Mouse (Mus musculus): ENCODE results near the gene Nek6. TPM values are rescaled to one million over a fixed set of nuclear protein-coding genes. Genes with fewer than 3 reads are reported as not detected.

Gene Nek6
- polyA plus RNA-seq, 1 experiment from 2014 or later = 117 TPM

DNA sequence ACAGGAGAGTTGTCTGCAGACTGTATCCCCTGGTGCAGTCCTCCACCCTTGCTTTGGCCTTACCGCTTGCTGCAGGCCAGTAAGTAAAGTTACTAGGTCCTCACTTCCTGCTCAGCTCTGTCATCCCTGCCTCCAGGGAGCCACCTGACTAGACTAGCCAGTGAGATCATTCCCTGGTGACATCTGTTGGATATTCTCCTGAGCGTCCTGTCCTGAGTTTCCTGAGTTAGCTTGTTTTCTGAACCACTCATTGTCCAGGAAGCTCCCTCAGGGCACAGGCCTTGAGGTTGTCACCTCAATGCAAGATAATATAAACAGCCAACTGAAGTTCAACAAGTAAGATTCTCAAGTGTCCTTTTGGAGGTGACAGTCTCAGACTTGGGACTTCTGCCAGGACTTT lies 10.9 kb downstream of the Nek6 start:
- H3K4me1 ChIP-seq (ENCODE audit: control insufficient read depth, insufficient read depth, low read length) = no peaks in the 10 kb centered on the region
- ATAC-seq (replicated peaks; ENCODE audit: insufficient number of reproducible peaks, low FRiP score, low TSS enrichment, low read depth) (no peak), DNase-seq (ENCODE audit: low spot score) (no peak)
- H3K9ac ChIP-seq (replicated peaks; ENCODE audit: low read length) = no peak overlapping the region
- H3K27me3 ChIP-seq (ENCODE audit: control insufficient read depth, insufficient read depth, low read length) = no peaks in the 10 kb centered on the region
- H3K4me3 ChIP-seq (ENCODE audit: low read depth, low read length) = no peak overlapping the region
- H3K4me2 ChIP-seq (ENCODE audit: low read depth, low read length) = no peak overlapping the region
- no peaks in the 10 kb centered on the region for H3K36me3 ChIP-seq (replicated peaks; ENCODE audit: control insufficient read depth, insufficient read depth, low read depth, low read length)
- 28% methylated on average over 2 of the region's 2 CpGs for WGBS
- H3K9me3 ChIP-seq (replicated peaks; ENCODE audit: control insufficient read depth, low read length) = no peaks in the 10 kb centered on the region
- no peak overlapping the region for H3K27ac ChIP-seq (replicated peaks; ENCODE audit: low read depth, low read length)

DNA sequence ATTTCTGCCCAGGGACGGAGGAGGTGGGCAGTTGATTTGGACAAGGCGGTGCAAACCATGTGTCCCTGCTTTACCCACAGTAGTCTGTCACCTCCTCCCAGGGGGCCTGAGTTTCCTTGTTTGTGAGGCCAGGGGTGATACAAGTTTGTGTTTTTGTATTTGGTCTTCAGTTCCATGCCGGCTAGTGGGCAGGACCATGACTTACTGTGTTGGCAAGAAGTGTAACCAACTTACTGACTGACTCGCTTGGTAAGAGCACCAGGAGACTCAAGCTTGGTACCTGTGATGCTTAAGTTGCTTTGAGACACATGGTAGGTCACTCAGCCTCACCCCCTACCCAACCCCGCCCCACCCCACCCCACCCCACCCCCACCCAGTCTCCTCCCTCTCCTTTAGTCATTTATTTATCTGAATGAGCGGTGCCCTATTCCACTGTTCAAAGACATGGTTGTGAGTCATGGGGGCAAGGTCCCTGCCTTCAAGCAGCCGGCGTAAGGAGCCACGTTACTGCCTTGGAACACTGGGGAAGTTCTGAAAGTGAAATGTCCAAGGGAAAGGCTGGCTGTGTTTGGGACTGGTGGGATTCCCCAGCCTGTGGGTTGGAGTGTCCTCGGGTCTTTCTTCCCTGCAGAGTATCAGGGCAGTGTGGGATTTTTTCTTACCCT lies 12.5 kb downstream of the Nek6 start:
- H3K36me3 ChIP-seq (replicated peaks; ENCODE audit: control insufficient read depth, insufficient read depth, low read depth, low read length) = no peaks in the 10 kb centered on the region
- no peak overlapping the region for H3K9ac ChIP-seq (replicated peaks; ENCODE audit: low read length)
- no peak overlapping the region for H3K4me3 ChIP-seq (ENCODE audit: low read depth, low read length)
- H3K4me1 ChIP-seq (ENCODE audit: control insufficient read depth, insufficient read depth, low read length) = no peaks in the 10 kb centered on the region
- H3K27ac ChIP-seq (replicated peaks; ENCODE audit: low read depth, low read length) = no peak overlapping the region
- no peak overlapping the region for H3K4me2 ChIP-seq (ENCODE audit: low read depth, low read length)
- ATAC-seq (replicated peaks; ENCODE audit: insufficient number of reproducible peaks, low FRiP score, low TSS enrichment, low read depth) (no peak), DNase-seq (ENCODE audit: low spot score) (no peak)
- no peaks in the 10 kb centered on the region for H3K27me3 ChIP-seq (ENCODE audit: control insufficient read depth, insufficient read depth, low read length)
- 88% methylated on average over 10 of the region's 10 CpGs for WGBS
- H3K9me3 ChIP-seq (replicated peaks; ENCODE audit: control insufficient read depth, low read length) = no peaks in the 10 kb centered on the region

DNA sequence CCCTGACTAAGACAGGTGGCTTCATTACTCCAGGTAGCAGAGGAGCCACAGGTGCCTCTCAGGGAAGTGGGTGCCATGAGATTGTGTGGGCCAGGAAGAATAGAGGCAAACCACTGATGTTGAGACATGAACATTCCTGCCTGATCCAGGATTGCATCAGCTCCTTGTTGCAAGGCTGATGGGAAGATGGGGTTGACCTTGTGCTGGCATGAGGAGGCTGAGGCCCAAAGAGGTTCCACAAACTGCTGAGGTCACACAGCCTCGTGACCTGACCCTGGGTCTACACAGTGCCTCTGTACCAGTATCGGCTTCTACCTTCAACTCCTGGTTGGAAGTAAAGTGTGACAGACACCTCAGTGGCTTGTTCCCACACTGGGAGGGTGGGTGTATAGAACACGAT lies 13.6 kb downstream of the Nek6 start:
- H3K36me3 ChIP-seq (replicated peaks; ENCODE audit: control insufficient read depth, insufficient read depth, low read depth, low read length) = no peaks in the 10 kb centered on the region
- ATAC-seq (replicated peaks; ENCODE audit: insufficient number of reproducible peaks, low FRiP score, low TSS enrichment, low read depth) (no peak), DNase-seq (ENCODE audit: low spot score) (no peak)
- H3K9me3 ChIP-seq (replicated peaks; ENCODE audit: control insufficient read depth, low read length) = no peaks in the 10 kb centered on the region
- no peak overlapping the region for H3K9ac ChIP-seq (replicated peaks; ENCODE audit: low read length)
- H3K4me2 ChIP-seq (ENCODE audit: low read depth, low read length) = no peak overlapping the region
- no peaks in the 10 kb centered on the region for H3K27me3 ChIP-seq (ENCODE audit: control insufficient read depth, insufficient read depth, low read length)
- WGBS = 86% methylated on average over 3 of the region's 3 CpGs
- peaks cover 3% of the 10 kb centered on the region for H3K4me1 ChIP-seq (ENCODE audit: control insufficient read depth, insufficient read depth, low read length)
- no peak overlapping the region for H3K27ac ChIP-seq (replicated peaks; ENCODE audit: low read depth, low read length)
- H3K4me3 ChIP-seq (ENCODE audit: low read depth, low read length) = no peak overlapping the region

DNA sequence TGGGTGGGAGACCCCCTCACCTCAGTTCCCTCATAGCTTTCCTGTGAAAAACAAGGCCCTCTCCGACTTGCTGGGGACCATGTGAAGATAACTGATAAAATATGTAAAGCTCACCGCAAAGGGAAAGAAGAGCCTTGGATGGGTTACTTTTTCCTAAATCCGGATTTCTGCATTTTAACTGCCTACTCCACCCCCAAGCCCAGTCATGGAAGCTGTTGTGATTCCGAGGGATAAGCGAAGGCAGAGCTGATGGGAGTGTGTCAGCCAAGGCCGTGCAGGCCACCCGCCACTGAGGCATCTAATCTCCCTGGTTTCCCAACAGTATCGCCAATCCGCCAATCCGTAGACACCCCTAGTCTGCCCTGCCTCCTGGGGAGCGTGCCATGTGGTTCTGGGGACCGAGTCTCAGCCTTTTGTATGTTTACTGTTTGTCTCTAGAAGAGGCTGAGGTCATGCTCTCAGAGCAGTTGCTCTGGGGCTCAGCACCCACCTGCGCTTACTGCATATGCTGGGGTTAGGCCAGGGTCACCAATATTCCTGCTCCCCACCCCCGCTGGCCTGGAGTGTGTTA lies 18.2 kb downstream of the Nek6 start:
- H3K27ac ChIP-seq (replicated peaks; ENCODE audit: low read depth, low read length) = no peak overlapping the region
- no peaks in the 10 kb centered on the region for H3K9me3 ChIP-seq (replicated peaks; ENCODE audit: control insufficient read depth, low read length)
- no peaks in the 10 kb centered on the region for H3K27me3 ChIP-seq (ENCODE audit: control insufficient read depth, insufficient read depth, low read length)
- H3K36me3 ChIP-seq (replicated peaks; ENCODE audit: control insufficient read depth, insufficient read depth, low read depth, low read length) = no peaks in the 10 kb centered on the region
- ATAC-seq (replicated peaks; ENCODE audit: insufficient number of reproducible peaks, low FRiP score, low TSS enrichment, low read depth) = no peak
- DNase-seq (ENCODE audit: low spot score) = no peak
- no peak overlapping the region for H3K4me3 ChIP-seq (ENCODE audit: low read depth, low read length)
- H3K9ac ChIP-seq (replicated peaks; ENCODE audit: low read length) = no peak overlapping the region
- 65% methylated on average over 14 of the region's 14 CpGs for WGBS
- H3K4me2 ChIP-seq (ENCODE audit: low read depth, low read length) = no peak overlapping the region
- H3K4me1 ChIP-seq (ENCODE audit: control insufficient read depth, insufficient read depth, low read length) = peaks cover 3% of the 10 kb centered on the region

DNA sequence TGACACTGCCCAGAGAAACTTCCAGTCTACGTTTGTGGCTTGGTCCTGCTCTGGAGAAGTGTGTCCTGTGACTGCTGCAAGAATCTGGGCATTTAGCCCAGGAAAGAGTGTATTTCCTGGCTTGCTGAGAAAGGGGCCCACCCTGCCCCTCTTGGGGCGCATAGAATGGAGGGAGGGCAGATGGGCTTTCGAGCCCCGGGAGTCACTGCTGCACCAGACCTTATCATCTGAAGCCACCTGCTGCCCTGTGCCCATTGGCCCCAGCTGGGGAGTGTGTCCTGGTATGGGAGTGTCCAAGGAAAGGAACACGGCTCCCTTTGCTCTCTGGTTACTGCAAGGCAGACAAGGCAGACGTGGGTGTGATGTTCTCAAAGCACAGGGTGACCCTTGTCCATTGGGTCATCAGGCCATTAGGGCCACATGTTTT lies 19.5 kb downstream of the Nek6 start:
- no peak overlapping the region for H3K9ac ChIP-seq (replicated peaks; ENCODE audit: low read length)
- H3K4me2 ChIP-seq (ENCODE audit: low read depth, low read length) = no peak overlapping the region
- no peaks in the 10 kb centered on the region for H3K36me3 ChIP-seq (replicated peaks; ENCODE audit: control insufficient read depth, insufficient read depth, low read depth, low read length)
- 50% methylated on average over 6 of the region's 6 CpGs for WGBS
- peaks cover 3% of the 10 kb centered on the region for H3K4me1 ChIP-seq (ENCODE audit: control insufficient read depth, insufficient read depth, low read length)
- H3K9me3 ChIP-seq (replicated peaks; ENCODE audit: control insufficient read depth, low read length) = no peaks in the 10 kb centered on the region
- H3K4me3 ChIP-seq (ENCODE audit: low read depth, low read length) = no peak overlapping the region
- H3K27me3 ChIP-seq (ENCODE audit: control insufficient read depth, insufficient read depth, low read length) = no peaks in the 10 kb centered on the region
- H3K27ac ChIP-seq (replicated peaks; ENCODE audit: low read depth, low read length) = no peak overlapping the region
- DNase-seq (ENCODE audit: low spot score) = no peak
- ATAC-seq (replicated peaks; ENCODE audit: insufficient number of reproducible peaks, low FRiP score, low TSS enrichment, low read depth) = no peak

DNA sequence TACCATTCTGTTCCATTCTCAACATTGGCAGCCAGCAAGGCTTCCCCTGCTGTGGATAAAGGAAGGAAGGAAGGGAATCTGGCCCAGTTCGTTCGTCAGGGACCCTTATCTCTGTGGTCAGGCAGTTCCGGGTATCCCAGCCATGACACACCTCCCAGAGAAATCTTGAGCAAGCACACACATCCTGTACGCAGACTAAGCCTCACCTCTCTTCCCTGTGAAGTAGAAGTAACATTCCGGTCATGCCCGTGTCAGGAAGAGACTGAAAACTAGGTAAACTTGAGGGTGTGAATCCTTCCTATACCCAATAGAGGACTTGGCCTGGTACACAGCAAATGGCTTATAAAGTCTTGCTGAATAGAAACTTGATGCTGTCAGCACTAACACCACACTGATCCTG lies 21.9 kb downstream of the Nek6 start:
- Histone ChIP-seq H3K4me1 (ENCODE audit: control insufficient read depth, insufficient read depth, low read length) (peaks cover 3% of the 10 kb centered on the region), H3K36me3 (replicated peaks; ENCODE audit: control insufficient read depth, insufficient read depth, low read depth, low read length) (no peaks in the 10 kb centered on the region), H3K27ac (replicated peaks; ENCODE audit: low read depth, low read length) (no peak overlapping the region), H3K4me3 (ENCODE audit: low read depth, low read length) (no peak overlapping the region), H3K4me2 (ENCODE audit: low read depth, low read length) (no peak overlapping the region), H3K9me3 (replicated peaks; ENCODE audit: control insufficient read depth, low read length) (no peaks in the 10 kb centered on the region), H3K27me3 (ENCODE audit: control insufficient read depth, insufficient read depth, low read length) (no peaks in the 10 kb centered on the region), H3K9ac (replicated peaks; ENCODE audit: low read length) (no peak overlapping the region)
- DNase-seq (ENCODE audit: low spot score) = no peak
- ATAC-seq (replicated peaks; ENCODE audit: insufficient number of reproducible peaks, low FRiP score, low TSS enrichment, low read depth) = no peak
- 72% methylated on average over 6 of the region's 6 CpGs for WGBS

DNA sequence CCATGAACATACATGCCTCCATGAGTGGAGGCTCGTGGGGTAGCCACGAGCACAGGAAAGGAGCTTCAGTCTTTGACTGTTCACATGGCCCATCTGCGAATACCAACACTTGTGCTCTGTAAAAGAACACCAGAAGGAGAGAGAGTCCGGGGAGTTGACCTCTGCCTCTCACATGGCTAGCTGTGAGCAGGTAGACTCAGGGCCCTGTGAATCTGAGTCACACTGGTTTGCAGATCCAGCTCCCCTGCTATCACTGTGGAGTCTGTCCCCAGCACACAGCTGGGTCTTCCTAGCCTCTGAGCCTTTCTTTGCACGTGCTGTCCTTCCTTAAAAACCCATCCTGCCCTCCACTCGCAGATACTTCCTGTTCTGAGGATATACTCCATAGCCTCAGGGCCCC lies 22.3 kb downstream of the Nek6 start:
- no peak for ATAC-seq (replicated peaks; ENCODE audit: insufficient number of reproducible peaks, low FRiP score, low TSS enrichment, low read depth)
- no peaks in the 10 kb centered on the region for H3K27me3 ChIP-seq (ENCODE audit: control insufficient read depth, insufficient read depth, low read length)
- H3K27ac ChIP-seq (replicated peaks; ENCODE audit: low read depth, low read length) = no peak overlapping the region
- no peak for DNase-seq (ENCODE audit: low spot score)
- WGBS = 42% methylated on average over 6 of the region's 6 CpGs
- H3K9me3 ChIP-seq (replicated peaks; ENCODE audit: control insufficient read depth, low read length) = no peaks in the 10 kb centered on the region
- H3K36me3 ChIP-seq (replicated peaks; ENCODE audit: control insufficient read depth, insufficient read depth, low read depth, low read length) = no peaks in the 10 kb centered on the region
- H3K9ac ChIP-seq (replicated peaks; ENCODE audit: low read length) = no peak overlapping the region; the same call in 1 of the 2 replicates
- peaks cover 3% of the 10 kb centered on the region for H3K4me1 ChIP-seq (ENCODE audit: control insufficient read depth, insufficient read depth, low read length)
- no peak overlapping the region for H3K4me3 ChIP-seq (ENCODE audit: low read depth, low read length)
- H3K4me2 ChIP-seq (ENCODE audit: low read depth, low read length) = no peak overlapping the region

DNA sequence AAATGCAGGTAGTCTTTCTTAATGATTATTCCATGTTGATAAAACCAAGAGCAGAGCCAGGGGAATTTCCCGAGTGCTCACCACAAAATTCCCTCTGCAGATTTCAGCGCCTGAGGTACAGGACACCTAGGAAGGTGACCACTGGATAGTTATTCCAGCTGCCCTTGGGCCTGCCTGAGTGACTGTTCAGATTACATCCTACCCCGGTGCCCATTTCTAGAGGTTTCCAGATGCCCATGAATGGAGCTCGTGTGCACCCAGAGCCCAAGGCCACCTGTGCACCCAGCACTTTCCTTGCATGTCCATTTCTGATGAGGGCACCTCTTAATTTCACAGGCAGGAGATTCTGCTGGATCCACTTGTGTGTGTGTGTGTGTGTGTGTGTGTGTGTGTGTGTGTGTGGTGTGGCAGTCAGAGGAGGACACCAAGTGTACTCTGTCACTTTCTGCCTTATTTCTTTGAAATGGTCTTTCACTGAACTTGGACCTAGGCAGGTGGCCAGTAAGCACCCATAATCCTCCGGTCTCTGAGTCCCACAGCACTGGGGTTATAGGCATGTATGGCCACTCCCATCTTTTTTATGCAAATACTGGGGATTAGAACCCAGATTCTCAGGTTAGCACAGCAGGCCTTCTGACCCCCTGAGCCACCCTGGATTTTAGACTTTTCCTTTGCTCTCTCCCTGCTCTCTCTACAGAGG lies 22.9 kb downstream of the Nek6 start:
- Histone ChIP-seq H3K4me3 (ENCODE audit: low read depth, low read length) (no peak overlapping the region), H3K4me2 (ENCODE audit: low read depth, low read length) (no peak overlapping the region), H3K36me3 (replicated peaks; ENCODE audit: control insufficient read depth, insufficient read depth, low read depth, low read length) (no peaks in the 10 kb centered on the region), H3K9ac (replicated peaks; ENCODE audit: low read length) (no peak overlapping the region; the same call in 1 of the 2 replicates), H3K9me3 (replicated peaks; ENCODE audit: control insufficient read depth, low read length) (no peaks in the 10 kb centered on the region), H3K27ac (replicated peaks; ENCODE audit: low read depth, low read length) (no peak overlapping the region), H3K4me1 (ENCODE audit: control insufficient read depth, insufficient read depth, low read length) (peaks cover 3% of the 10 kb centered on the region), H3K27me3 (ENCODE audit: control insufficient read depth, insufficient read depth, low read length) (no peaks in the 10 kb centered on the region)
- WGBS = 81% methylated on average over 5 of the region's 5 CpGs
- DNase-seq (ENCODE audit: low spot score) (no peak), ATAC-seq (replicated peaks; ENCODE audit: insufficient number of reproducible peaks, low FRiP score, low TSS enrichment, low read depth) (no peak)
